Mouse (Mus musculus) retina, adult 2 months (tissue): ENCODE data around the gene Art3.
"Not testable (repeated sequence)": the region's sequence is repeated elsewhere in the genome, so short reads cannot be mapped to it uniquely, and the experiment has no call there.

ENCODE experiments used
- DNase-seq: peaks from one replicate; pipeline ENCODE4 v3.0.0-alpha.2; 2012; ENCODE audit warnings: low read depth, low spot score

Gene Art3

GRCm38 (mm10) chr5:92336743-92337142, 5.1 kb downstream of the Art3 start:
- no peak for DNase-seq

DNA sequence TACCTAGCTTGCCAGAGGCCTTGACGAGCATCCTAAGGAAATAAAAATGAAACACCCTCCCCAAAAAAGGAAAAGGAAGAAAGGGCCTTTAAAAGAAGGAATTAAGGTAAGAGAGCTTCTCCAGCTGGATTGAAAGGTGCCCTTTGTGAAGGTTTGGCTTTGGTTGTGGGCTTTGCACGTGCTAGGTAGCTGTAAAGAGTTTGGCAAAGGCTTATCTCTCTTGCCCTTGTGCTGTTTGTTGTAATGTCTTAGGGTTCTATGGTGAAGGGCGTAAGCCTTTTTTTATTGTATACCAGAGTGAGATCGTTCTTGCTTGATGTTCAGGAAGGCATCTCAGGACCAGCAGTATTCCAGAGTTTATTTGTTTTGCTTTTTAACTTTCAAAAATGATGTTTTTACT, 9.0 kb downstream of the Art3 start:
- DNase-seq: no peak

GRCm38 (mm10) chr5:92345006-92345405, 13.4 kb downstream of the Art3 start:
- DNase-seq: no peak

DNA sequence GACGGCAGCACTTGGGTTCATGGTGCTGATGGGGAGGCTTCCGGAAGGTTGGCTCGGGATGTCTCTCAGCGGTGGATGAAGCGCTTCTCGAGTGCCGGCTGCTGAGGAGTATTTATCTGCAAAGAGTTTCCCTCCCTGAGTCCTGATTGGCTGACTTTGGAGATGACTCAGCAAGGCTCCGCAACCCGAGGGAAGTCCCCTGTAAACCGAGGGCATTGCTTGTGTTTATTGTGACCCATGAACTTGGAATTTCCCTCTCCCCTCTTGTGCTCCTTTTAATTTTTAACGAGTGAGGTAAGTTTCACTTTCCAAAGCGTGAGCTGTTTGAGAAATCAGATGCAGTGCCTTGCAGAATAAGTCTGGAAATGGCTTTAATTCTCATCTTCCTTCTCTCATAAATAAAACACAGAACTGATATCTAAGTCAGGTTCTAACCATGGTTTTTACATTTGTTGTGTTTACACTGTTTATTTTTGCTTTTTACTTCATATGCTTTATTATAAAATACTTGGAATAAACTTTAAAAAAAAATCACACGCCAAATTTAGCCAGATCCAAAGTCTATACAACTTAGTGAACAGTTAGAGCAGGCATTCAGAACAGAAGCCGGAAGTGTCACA, 17.3 kb downstream of the Art3 start, which contains the start of gene Cxcl10:
Cxcl10 (minus strand) TSS at position 96 of the 620 bp plus-strand sequence.
- no peak for DNase-seq

DNA sequence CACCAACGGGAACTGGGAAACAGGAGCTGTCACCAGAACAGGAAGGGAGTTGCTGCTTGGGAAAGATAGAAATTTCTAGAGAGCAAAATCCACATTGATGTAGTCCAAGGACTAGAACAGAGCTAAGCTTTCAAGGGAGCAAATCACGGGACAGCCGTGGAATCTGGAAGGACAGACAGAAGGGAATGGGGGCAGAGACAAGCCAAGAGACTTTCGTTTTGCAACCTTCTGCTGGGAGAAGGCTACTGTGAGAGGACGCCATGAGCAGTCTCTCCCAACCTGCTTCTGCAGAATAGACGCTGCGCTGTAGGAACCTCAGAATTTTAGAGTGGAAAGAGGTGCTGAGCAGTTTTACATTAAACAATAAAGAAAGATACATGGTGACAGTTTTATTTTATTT, 18.1 kb downstream of the Art3 start:
- DNase-seq: no peak

DNA sequence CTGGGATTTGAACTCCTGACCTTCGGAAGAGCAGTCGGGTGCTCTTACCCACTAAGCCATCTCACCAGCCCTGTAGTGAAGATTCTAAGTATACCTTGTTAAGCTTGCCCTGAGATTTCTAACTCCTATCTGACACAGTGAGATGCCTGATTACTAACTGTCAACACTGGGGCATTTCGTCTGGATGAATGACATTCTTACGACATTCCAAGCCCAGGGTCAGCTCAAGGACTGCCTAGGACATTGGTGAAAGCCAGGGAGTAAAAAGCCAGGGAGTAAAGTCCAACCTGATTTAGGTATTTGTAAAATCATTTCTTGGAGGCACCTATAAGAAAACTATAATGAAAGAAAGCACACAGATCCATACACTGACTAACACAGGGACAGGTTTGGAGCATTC, 21.1 kb downstream of the Art3 start:
- not testable (repeated sequence) for DNase-seq

GRCm38 (mm10) chr5:92353517-92353916, 21.9 kb downstream of the Art3 start:
- DNase-seq: no peak

GRCm38 (mm10) chr5:92358033-92358432, 26.4 kb downstream of the Art3 start:
- DNase-seq: no peak

DNA sequence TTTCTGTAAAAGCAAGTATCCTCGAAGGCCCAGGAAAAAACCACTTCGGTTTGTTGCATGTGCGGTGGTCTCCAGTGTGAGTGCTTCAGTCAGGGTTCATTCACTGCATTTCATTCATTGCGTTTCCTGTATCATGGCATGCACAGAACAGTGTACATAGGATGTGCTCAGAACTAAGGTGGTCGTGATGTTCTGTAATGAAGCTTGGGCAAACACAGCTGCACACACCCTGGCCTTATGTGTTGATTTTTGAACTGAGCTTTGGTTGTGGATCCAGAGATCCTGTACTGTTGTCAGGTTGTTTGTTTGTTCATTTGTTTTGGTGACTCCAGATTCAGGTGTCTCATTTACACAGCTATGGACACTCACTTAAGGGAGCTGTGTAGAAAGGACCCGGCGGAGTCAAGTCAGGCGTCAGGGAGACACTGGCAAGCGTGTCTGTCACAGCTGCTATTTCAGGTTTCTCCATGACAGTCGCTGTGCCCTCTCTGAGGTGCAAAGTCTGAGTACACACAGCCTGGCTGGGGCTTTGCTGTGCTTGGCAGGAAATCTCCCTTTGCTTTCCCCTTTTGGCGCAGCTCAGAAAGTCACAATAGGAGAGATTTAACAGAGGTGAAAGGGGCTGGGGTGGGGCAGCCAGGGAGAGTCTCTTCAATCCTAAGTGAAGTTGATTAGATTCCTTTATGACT, 27.3 kb downstream of the Art3 start:
- no peak for DNase-seq

DNA sequence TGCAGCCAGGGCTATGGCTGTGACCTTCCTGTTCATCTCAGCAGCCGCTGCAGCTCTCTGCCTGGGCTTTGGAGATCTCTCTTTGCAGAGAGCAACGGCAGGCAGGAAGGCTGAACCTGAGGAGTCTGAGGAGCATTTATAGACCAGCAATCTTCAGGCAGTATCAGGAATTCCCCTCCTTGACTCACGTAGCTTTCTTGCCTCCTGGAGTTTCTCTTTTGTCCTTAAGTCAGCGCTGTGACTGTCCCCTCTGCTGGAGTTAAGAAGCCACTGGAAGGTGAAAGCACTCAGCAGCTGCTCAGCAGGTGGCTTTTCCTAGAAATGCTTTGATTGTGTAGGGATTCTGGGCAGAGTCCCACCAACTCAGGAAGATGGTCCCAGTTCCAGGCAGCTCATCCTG, 31.6 kb downstream of the Art3 start:
- DNase-seq: no peak

- DNase-seq: no peak
Observed at GRCm38 (mm10) chr5:92364011-92364410, 32.4 kb downstream of the Art3 start.

- DNase-seq: no peak
Observed at GRCm38 (mm10) chr5:92365146-92365705, 33.6 kb downstream of the Art3 start.

DNA sequence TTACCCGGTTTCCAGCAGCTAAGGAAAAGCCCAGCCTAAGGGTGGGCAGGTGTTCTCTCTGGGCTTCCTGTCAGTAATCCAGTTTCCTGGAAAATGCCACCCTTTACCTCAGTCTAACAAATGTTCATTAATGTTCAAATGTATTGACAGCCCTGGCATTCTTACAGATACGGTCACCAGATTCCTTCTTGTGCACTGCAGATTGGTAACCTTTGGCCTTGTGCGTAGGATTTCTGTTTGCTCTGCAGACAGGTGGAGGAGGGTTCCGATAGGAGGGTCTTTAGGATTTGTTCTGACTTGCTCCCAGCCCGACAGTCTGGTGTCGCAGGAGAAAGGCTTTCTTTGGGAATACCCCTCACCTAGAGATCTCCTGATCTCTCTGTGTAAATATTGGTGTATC, 34.9 kb downstream of the Art3 start:
- DNase-seq: no peak

DNA sequence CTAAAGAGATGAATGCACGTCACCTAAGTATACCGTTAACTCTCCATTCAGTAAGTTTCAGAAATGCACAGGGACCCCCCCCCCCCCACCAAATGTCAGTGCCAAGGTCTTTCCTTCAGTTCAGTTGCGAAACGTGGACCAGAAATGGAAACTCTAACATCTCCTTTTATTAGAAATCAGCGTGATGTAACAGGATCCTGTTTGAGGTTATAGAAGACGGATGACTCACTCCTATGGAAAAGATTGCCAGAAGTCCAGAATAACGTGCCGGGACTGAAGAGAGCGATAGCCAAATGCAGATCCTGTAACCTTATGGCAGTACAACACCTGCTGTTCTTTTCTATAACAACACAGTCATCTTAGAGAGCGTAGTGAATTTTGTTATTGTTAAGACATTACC, 36.8 kb downstream of the Art3 start:
- no peak for DNase-seq

- DNase-seq: no peak
Observed at GRCm38 (mm10) chr5:92369151-92369994, 37.7 kb downstream of the Art3 start.

DNA sequence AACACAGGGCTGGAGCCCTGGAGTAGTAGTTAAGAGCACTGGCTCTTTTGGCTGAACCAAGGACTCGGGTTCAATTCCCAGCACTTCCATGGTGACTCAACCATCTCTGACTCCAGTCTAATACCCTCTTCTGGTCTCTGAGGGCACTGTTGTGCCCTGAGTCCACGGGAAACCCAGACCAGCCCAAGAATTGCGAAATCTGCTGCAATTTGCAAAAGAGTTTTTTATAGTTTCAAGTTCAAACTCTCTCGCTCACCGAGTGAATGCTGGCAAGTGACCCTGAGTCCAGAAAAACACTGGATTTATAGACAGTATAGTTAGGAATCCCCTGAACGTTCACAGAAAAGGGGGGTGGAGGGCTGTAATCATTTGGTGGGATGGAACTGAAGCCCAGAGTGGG, 38.8 kb downstream of the Art3 start:
- DNase-seq: no peak

- DNase-seq: no peak
Observed at GRCm38 (mm10) chr5:92370891-92371290, 39.3 kb downstream of the Art3 start.

- DNase-seq: no peak
Observed at GRCm38 (mm10) chr5:92371361-92371976, 39.8 kb downstream of the Art3 start.

DNA sequence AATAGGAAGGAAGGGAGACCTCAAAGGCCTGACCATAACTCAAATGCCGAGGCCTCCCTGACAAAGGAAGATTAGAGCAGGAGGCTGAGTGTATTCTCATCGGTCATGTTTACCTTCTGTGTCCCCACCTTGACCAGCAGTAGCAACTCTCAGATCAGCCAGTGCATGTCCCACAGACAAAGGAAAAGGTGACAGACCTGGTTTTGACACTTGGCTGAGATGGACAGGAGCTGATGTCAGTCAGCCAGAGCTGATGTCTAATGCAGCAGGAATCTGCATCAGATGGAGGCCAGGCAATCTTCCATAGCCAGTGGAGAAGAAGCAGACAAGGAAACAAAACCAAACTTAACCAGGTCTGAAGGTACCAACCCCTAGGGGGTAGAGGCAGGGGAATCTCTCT, 41.0 kb downstream of the Art3 start:
- no peak for DNase-seq

- no peak for DNase-seq
Observed at GRCm38 (mm10) chr5:92374721-92375142, 43.1 kb downstream of the Art3 start.

DNA sequence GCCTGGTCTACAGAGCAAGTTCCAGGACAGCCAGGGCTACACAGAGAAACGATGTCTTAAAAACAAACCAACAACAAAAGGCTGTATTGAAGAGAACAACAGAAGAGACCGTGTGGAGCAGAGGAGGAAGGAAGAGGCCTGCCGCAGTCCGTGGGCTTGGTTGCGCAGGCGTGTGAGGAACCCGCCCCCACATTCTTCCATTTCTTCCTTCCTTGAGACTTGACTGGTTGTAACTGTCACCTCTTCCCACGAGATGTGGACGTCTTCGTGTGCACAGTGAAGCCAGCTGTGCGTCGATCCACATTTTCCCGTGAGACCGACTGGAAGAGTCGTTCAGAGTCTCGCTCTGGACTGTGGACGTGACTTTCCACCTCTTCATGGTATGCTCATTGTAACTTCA, 43.7 kb downstream of the Art3 start:
- DNase-seq: no peak
